Mouse (Mus musculus) kidney, embryonic 16.5 days (tissue): ENCODE results near the gene Slc47a1. TPM values are rescaled to one million over a fixed set of nuclear protein-coding genes. Genes with fewer than 3 reads are reported as not detected.

Experiments used
- ATAC-seq: fragments of 200-750 bp; cut with Nextera tagmentation; 2 replicates; pipeline ENCODE4 v1.8.0; 2017; ENCODE audit warnings: moderate TSS enrichment; ENCODE audit not compliant: low FRiP score, low TSS enrichment
- H3K27ac ChIP-seq: fragments of 300-500 bp; sonication (generic); 2 replicates; pipeline ENCODE4 v1.5.1; 2014; ENCODE audit warnings: low read length
- H3K27me3 ChIP-seq: fragments of 300-500 bp; sonication (generic); 2 replicates; pipeline ENCODE4 v1.6.1; 2014; ENCODE audit warnings: low read length, control low read depth, mixed read lengths; ENCODE audit not compliant: insufficient read depth
- H3K36me3 ChIP-seq: fragments of 300-500 bp; sonication (generic); 2 replicates; pipeline ENCODE4 v1.6.1; 2014; ENCODE audit warnings: low read length, control low read depth, mixed read lengths; ENCODE audit not compliant: insufficient read depth
- H3K4me1 ChIP-seq: fragments of 300-500 bp; sonication (generic); 2 replicates; pipeline ENCODE4 v1.6.1; 2014; ENCODE audit warnings: low read length, control low read depth, mixed read lengths; ENCODE audit not compliant: insufficient read depth
- H3K4me2 ChIP-seq: fragments of 300-500 bp; sonication (generic); replicated peaks from 2 replicates; pipeline ENCODE4 v1.6.1; 2014; ENCODE audit warnings: low read depth, low read length
- H3K4me3 ChIP-seq: fragments of 300-500 bp; sonication (generic); 2 replicates; pipeline ENCODE4 v1.5.1; 2014; ENCODE audit warnings: mild to moderate bottlenecking, low read length
- H3K9ac ChIP-seq: fragments of 300-500 bp; sonication (generic); replicated peaks from 2 replicates; pipeline ENCODE4 v1.6.1; 2014; ENCODE audit warnings: low read length
- H3K9me3 ChIP-seq: fragments of 300-500 bp; sonication (generic); 2 replicates; pipeline ENCODE4 v1.6.1; 2016; ENCODE audit warnings: low read length, control low read depth
- WGBS: fragments of 180-500 bp; shearing (Covaris S2); extraction: QIAGEN DNeasy Blood & Tissue Kit; methylation state at CpG from one replicate; pipeline ENCODE4 v1.1.7; 2014; 5-methylcytosine and 5-hydroxymethylcytosine counted together
- polyA plus RNA-seq: library from polyadenylated mRNA; unstranded; fragments of >200 nt; fragmentation: Nextera tagmentation; extraction: Ambion mirVana; gene quantifications from 2 replicates; pipeline ENCODE4 v1.2.1, GENCODE M21; 2015

Slc47a1 gene
- polyA plus RNA-seq, 1 experiment from 2014 or later, result 48.8 TPM

- no peak overlapping the region for H3K4me2 ChIP-seq
- no peak overlapping the region for H3K27ac ChIP-seq
- H3K36me3 ChIP-seq, result no peaks in the 10 kb centered on the region
- no peak overlapping the region for H3K9ac ChIP-seq
- ATAC-seq, result no peak
- H3K4me3 ChIP-seq, result no peak overlapping the region
- WGBS, result 85% methylated on average over 5 of the region's 5 CpGs
- no peaks in the 10 kb centered on the region for H3K9me3 ChIP-seq
- no peaks in the 10 kb centered on the region for H3K27me3 ChIP-seq
- peaks cover 24% of the 10 kb centered on the region for H3K4me1 ChIP-seq
Observed at GRCm38 (mm10) chr11:61355351-61355750, 22.8 kb downstream of the Slc47a1 start.

- Histone ChIP-seq H3K9me3 (no peaks in the 10 kb centered on the region), H3K4me1 (peaks cover 24% of the 10 kb centered on the region), H3K9ac (no peak overlapping the region), H3K36me3 (no peaks in the 10 kb centered on the region), H3K27ac (peak overlapping the region; percentile 19; the same call in 1 of the 2 replicates), H3K27me3 (no peaks in the 10 kb centered on the region), H3K4me2 (no peak overlapping the region), H3K4me3 (no peak overlapping the region)
- 49% methylated on average over 6 of the region's 6 CpGs for WGBS
- ATAC-seq, result no peak; the same call in 1 of the 2 replicates
Observed at GRCm38 (mm10) chr11:61354346-61354745, 23.8 kb downstream of the Slc47a1 start.

- ATAC-seq, result no peak
- 65% methylated on average over 2 of the region's 2 CpGs for WGBS
- no peak overlapping the region for H3K9ac ChIP-seq
- no peaks in the 10 kb centered on the region for H3K9me3 ChIP-seq
- no peak overlapping the region for H3K4me3 ChIP-seq
- no peaks in the 10 kb centered on the region for H3K27me3 ChIP-seq
- no peak overlapping the region for H3K27ac ChIP-seq
- H3K36me3 ChIP-seq, result no peaks in the 10 kb centered on the region
- peaks cover 24% of the 10 kb centered on the region for H3K4me1 ChIP-seq
- H3K4me2 ChIP-seq, result no peak overlapping the region
Observed at GRCm38 (mm10) chr11:61353038-61353437, 25.1 kb downstream of the Slc47a1 start.

- no peak overlapping the region for H3K9ac ChIP-seq
- peaks cover 24% of the 10 kb centered on the region for H3K4me1 ChIP-seq
- no peaks in the 10 kb centered on the region for H3K27me3 ChIP-seq
- 63% methylated on average over 9 of the region's 9 CpGs for WGBS
- H3K4me3 ChIP-seq, result no peak overlapping the region
- no peak for ATAC-seq
- no peaks in the 10 kb centered on the region for H3K9me3 ChIP-seq
- no peak overlapping the region for H3K4me2 ChIP-seq
- H3K27ac ChIP-seq, result no peak overlapping the region
- no peaks in the 10 kb centered on the region for H3K36me3 ChIP-seq
Observed at GRCm38 (mm10) chr11:61352138-61352651, 25.9 kb downstream of the Slc47a1 start.

- Histone ChIP-seq H3K4me1 (peaks cover 9% of the 10 kb centered on the region), H3K4me3 (no peak overlapping the region), H3K27me3 (peaks cover 11% of the 10 kb centered on the region; the same call in 1 of the 2 replicates), H3K4me2 (no peak overlapping the region), H3K27ac (no peak overlapping the region), H3K9ac (no peak overlapping the region), H3K36me3 (no peaks in the 10 kb centered on the region), H3K9me3 (no peaks in the 10 kb centered on the region)
- WGBS, result 3% methylated on average over 8 of the region's 8 CpGs
- peak; percentile 65 for ATAC-seq
Observed at GRCm38 (mm10) chr11:61349337-61349736, 28.8 kb downstream of the Slc47a1 start.

- 67% methylated on average over 8 of the region's 8 CpGs for WGBS
- peaks cover 13% of the 10 kb centered on the region for H3K4me1 ChIP-seq
- H3K4me2 ChIP-seq, result no peak overlapping the region
- no peak for ATAC-seq
- H3K9ac ChIP-seq, result no peak overlapping the region
- peaks cover 28% of the 10 kb centered on the region for H3K27me3 ChIP-seq
- no peaks in the 10 kb centered on the region for H3K9me3 ChIP-seq
- H3K27ac ChIP-seq, result no peak overlapping the region
- H3K36me3 ChIP-seq, result no peaks in the 10 kb centered on the region
- no peak overlapping the region for H3K4me3 ChIP-seq
Observed at GRCm38 (mm10) chr11:61346133-61346532, 32.0 kb downstream of the Slc47a1 start.

- no peak within 1 kb of the TSS for H3K27ac ChIP-seq
- peaks cover 28% of the 10 kb centered on the region for H3K27me3 ChIP-seq
- H3K4me1 ChIP-seq, result peaks cover 13% of the 10 kb centered on the region
- ATAC-seq, result peak; percentile 57
- peak within 1 kb of the TSS; percentile 40 for H3K9ac ChIP-seq
- no peaks in the 10 kb centered on the region for H3K9me3 ChIP-seq
- 3% methylated on average over 61 of the region's 61 CpGs for WGBS
- H3K4me2 ChIP-seq, result peak within 1 kb of the TSS; percentile 63
- peak within 1 kb of the TSS; percentile 44 for H3K4me3 ChIP-seq
- H3K36me3 ChIP-seq, result no peaks in the 10 kb centered on the region
Observed at GRCm38 (mm10) chr11:61342505-61343420, 35.4 kb downstream of the Slc47a1 start, which contains the start of gene Slc47a2. Slc47a2 (minus strand) TSS chr11:61342860.

- ATAC-seq, result no peak
- WGBS, result 6% methylated on average over 10 of the region's 10 CpGs
- peaks cover 13% of the 10 kb centered on the region for H3K4me1 ChIP-seq
- peak overlapping the region; percentile 40; the same call in 1 of the 2 replicates for H3K9ac ChIP-seq
- peak overlapping the region; percentile 63 for H3K4me2 ChIP-seq
- H3K36me3 ChIP-seq, result no peaks in the 10 kb centered on the region
- H3K4me3 ChIP-seq, result peak overlapping the region; percentile 44
- no peaks in the 10 kb centered on the region for H3K9me3 ChIP-seq
- peaks cover 28% of the 10 kb centered on the region for H3K27me3 ChIP-seq
- H3K27ac ChIP-seq, result no peak overlapping the region
Observed at GRCm38 (mm10) chr11:61341971-61342370, 36.2 kb downstream of the Slc47a1 start.

GRCm38 (mm10) chr11:61341233-61341632 is 36.9 kb downstream of the Slc47a1 start:
- no peak overlapping the region for H3K4me2 ChIP-seq
- H3K27ac ChIP-seq, result no peak overlapping the region
- peaks cover 28% of the 10 kb centered on the region for H3K27me3 ChIP-seq
- WGBS, result 43% methylated on average over 4 of the region's 4 CpGs
- ATAC-seq, result no peak
- no peaks in the 10 kb centered on the region for H3K36me3 ChIP-seq
- H3K9ac ChIP-seq, result no peak overlapping the region
- peaks cover 13% of the 10 kb centered on the region for H3K4me1 ChIP-seq
- no peak overlapping the region for H3K4me3 ChIP-seq
- H3K9me3 ChIP-seq, result no peaks in the 10 kb centered on the region

- Histone ChIP-seq H3K4me1 (peaks cover 13% of the 10 kb centered on the region), H3K36me3 (no peaks in the 10 kb centered on the region), H3K4me2 (no peak overlapping the region), H3K9me3 (no peaks in the 10 kb centered on the region), H3K9ac (no peak overlapping the region), H3K27me3 (peaks cover 24% of the 10 kb centered on the region), H3K27ac (no peak overlapping the region), H3K4me3 (no peak overlapping the region)
- WGBS, result 86% methylated on average over 4 of the region's 4 CpGs
- no peak for ATAC-seq
Observed at GRCm38 (mm10) chr11:61340374-61340773, 37.8 kb downstream of the Slc47a1 start.
